Mouse (Mus musculus) layer of hippocampus, postnatal 36 days (tissue): ENCODE measurements around the gene Pros1. TPM values are rescaled to one million over a fixed set of nuclear protein-coding genes. Genes with fewer than 3 reads are reported as not detected.

Experiments used
- DNase-seq, 2 experiments: peaks; one replicate each; pipeline ENCODE4 v3.0.0; 2022
- microRNA-seq, 2 experiments: library from miRNA; unstranded; fragments of <30 nt; microRNA quantifications; one replicate each; pipeline ENCODE4 v1.2.0; 2021
- total RNA-seq, 2 experiments: library from RNA; stranded (reverse); gene quantifications; 2 replicates each; pipeline ENCODE4 v1.2.3; 2021

Gene Pros1
- total RNA-seq, 2 experiments from 2014 or later, result 9.1 to 9.6 TPM

DNA sequence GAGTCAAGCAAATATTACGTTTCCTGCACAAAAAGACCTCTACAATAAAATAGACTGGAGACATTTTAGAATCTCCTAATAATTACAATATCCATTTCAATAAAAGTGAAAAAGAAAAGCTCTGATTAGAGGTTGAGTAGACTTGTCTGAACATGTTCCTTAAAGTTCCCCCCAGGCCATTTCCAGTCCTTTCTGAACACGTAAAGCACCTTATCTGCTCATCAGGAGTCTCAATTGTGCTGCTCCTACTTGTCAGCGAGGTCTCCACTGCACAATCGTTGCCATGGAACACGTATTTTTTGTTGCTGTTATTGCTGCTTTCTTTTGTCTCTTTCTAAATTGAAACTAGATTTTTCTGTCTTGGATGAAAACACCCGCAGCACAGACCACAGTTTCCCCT, 7.3 kb downstream of the Pros1 start:
- DNase-seq, result no peak

- no peak for DNase-seq
Observed at GRCm38 (mm10) chr16:62872688-62873117, 18.6 kb downstream of the Pros1 start.

DNA sequence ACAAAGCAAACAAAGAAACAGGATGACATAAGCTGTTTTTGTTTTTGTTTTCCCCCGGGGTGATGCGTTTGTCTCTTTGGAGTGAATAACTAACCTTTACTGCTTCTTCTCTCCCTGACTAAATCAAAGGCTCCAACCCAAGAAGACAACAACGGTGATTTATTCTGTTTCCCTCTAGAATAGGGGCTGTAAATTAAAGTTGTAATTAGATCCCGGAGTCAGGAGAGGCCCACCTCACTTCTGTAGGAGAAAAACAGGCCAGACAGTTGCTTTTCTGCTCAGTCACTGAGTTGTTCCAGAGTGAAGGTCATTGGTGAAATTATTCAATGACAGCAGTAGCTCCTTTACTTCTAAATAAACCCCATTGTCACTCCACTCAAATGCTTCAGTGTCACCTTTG, 19.1 kb downstream of the Pros1 start:
- no peak for DNase-seq

DNA sequence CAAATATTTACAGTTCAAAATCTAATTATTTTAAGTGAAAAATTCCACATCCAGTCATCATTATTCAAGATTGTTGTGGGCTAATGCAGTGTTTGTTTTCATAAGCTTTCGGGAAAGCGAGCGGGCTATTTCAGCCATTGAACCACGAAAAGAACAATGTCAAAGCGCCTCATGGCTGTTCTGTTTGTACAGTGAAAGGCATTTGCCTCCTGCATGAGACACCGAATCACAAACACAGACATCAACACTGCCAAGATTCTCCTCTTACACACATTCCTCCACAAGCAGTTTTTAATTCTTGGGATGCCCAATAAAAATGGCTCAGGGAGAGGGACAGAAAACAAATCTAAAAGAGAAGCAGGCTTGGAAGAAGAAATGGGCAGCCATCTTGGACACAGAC, 20.0 kb downstream of the Pros1 start:
- no peak for DNase-seq

DNA sequence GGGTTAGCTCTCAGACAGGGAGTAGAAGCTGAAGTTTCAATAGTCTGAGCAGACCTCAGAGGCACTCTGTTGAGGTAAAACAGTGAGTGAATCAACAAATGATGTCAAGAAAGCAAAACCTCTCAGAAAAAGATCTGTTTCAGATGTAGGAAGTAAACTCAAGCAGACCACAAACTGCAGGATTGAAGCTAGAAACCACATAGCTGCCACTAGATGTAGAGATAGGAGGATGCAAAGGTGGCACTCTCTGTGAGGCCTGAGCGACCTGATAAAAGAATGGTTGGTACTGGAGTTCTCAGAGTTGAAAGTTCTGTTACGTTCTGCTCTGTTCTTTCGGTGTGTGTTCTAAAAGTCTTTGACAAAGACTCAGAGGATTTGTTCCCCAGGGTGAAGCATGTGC, 41.7 kb downstream of the Pros1 start:
- DNase-seq, result no peak

- DNase-seq, result no peak
Observed at GRCm38 (mm10) chr16:62911364-62911763, 57.3 kb downstream of the Pros1 start.

DNA sequence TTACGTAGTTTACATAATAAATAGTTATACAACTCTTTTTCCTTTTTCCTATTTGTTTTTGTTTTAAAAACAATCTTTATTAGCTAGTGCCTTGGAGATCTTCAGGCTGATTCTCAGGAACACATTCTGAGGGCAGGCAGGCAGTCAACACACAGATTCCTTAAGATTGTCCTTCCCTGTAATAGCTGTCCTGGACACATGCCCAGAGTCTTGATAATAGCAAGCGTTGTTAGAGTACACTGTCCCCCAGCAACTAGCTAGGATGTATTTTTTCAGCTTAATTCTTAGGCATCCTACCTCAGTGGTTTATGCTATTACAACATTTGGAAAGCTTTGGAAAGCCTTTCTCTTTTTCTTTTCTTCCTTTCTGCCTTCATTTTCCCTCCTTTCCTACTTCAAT, 58.1 kb downstream of the Pros1 start:
- no peak for DNase-seq

- DNase-seq, result no peak
Observed at GRCm38 (mm10) chr16:62915530-62915929, 61.4 kb downstream of the Pros1 start.

DNA sequence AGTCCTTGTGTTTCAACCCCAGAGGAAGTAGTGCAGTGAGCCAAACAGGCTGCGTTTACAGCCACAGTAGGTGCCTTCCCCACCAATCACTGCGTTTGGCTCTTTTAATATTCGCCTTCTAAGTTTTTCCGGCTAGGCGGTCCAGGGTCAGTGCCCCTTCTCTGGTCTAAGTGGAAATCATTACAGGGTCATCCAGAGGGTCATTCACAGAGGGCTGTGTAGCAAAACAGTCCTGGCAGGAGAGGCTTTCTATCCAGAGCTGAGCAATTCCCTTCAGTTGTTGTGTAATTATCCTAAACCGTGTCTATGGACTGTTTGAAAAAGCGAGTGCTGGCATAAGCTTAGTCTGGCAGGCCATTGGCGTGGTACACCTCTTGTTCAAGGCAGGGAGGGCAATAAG, 68.1 kb downstream of the Pros1 start:
- DNase-seq, result no peak

- no peak for DNase-seq
Observed at GRCm38 (mm10) chr16:62931341-62931740, 77.2 kb downstream of the Pros1 start.

DNA sequence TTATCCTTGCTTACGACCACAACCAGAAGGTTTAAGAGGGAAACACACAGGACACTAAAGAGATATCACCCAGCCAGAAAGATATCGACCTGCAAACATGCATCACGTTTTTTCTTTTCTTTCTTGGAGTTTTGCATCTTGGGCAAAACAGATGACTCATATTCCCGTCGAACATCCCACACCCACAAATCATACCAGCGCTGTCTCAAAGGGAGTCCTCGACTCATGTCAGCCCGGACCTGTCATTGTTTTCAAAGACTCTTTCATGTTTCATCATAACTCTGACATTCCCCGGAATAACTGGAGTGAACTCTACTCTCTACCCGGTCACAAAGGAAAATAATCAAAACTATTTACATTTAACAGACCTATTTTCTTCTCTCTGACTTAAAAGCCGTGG, 82.2 kb downstream of the Pros1 start:
- DNase-seq, result no peak

GRCm38 (mm10) chr16:62940388-62941003, 86.4 kb downstream of the Pros1 start:
- DNase-seq, result peak; percentile 30 to 34

- peak in 1 of 2 experiments; percentile 8 for DNase-seq
Observed at GRCm38 (mm10) chr16:62941763-62942162, 87.7 kb downstream of the Pros1 start.

DNA sequence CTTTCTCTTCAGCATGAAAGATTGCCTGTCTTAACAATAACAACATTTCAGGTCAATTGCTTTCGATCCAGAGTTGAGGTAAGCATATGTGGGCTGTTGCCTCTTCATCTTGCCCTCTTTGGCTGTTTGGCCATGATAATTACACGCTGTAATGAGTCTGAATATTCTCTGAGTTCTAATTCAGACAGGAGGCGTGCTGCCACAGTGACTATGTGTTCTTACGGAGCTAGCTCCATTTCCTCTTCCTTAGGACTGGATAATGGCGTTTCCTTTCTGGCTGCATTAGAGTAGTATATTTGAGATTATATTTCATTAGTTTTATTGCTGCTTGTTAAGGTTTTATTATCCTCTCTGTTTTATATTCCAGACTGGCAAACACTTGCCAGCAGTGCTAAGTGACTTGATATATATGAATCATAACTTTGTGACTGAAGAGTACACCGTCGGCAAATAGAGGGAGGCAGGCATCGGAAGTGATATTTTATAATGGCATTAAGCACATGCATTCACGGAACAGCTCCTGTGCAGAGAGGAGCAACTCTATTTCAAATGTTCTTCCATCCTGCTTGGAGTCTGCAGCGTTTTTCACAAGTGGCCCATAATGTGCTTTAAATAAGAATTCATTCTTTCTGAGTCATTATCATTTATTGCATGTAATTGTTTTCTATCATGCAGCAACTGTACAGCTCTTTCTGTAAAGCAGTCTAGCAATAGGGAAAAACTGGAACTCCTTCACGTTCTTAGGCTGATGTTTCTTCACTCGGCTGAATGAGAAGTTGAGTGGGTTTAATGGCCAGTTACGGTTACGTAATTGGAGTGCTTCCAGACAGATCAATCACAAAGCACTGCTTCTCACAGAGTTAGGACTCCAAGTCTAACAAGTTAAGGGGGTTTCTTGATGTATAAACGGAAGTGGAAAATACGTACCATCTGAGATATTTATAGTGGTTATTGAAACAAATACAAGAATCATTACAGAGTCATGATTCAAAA, 88.6 kb downstream of the Pros1 start:
- no peak for DNase-seq

DNA sequence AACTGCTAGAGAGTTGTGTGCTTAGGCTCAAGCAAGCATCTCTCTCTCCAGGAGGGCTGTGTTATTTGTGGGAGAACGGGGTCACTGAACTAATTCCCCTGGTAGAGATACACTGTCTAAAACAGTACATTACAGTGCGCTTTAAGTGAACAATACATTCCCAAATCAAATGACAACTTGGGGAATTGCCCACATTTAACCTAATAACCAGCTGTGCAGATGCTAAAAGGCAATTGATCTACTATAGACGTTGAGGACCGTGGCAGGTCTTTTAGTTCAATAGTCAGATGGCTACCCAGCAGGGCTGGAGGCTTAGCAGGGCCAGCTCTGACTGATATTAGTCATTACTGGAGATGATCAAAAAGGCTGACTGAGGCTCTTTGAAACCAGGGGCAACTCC, 104.4 kb downstream of the Pros1 start:
- DNase-seq, result no peak

GRCm38 (mm10) chr16:62964361-62964763, 110.3 kb downstream of the Pros1 start:
- DNase-seq, result no peak

- no peak for DNase-seq
Observed at GRCm38 (mm10) chr16:62971673-62972332, 117.7 kb downstream of the Pros1 start.

GRCm38 (mm10) chr16:62974926-62975325, 120.8 kb downstream of the Pros1 start:
- DNase-seq, result no peak

Small RNA genes within 50 kb of the gene (microRNA-seq; reads per million reads assigned to microRNA genes)
- gene Gm25986, result 0 reads per million in 2 experiments

Other genes with a start within 250 kb of the Pros1 start
- 10 to 100 TPM; 10.2 to 12.2 TPM for gene Nsun3, start 67.5 kb upstream of the Pros1 start, total RNA-seq
- gene Stx19, start 39.6 kb upstream of the Pros1 start, total RNA-seq, result not detected
- 10 to 100 TPM in 1 of 2 experiments, 1 to 10 TPM in 1; 9.0 to 13.4 TPM for gene Arl13b, start 7.3 kb upstream of the Pros1 start, total RNA-seq